Mouse (Mus musculus) liver, embryonic 11.5 days (tissue): ENCODE results near the gene Cldn16. TPM values are rescaled to one million over a fixed set of nuclear protein-coding genes. Genes with fewer than 3 reads are reported as not detected.

Source experiments
- ATAC-seq: fragments of 200-750 bp; cut with Nextera tagmentation; replicated peaks from 2 replicates; pipeline ENCODE4 v1.8.0; 2017; ENCODE audit warnings: moderate number of reproducible peaks, mild to moderate bottlenecking, moderate TSS enrichment, moderate library complexity; ENCODE audit not compliant: low FRiP score
- DNase-seq: peaks from one replicate; pipeline ENCODE4 v3.0.0-alpha.2; 2017; ENCODE audit warnings: low spot score
- H3K27ac ChIP-seq: fragments of 300-500 bp; sonication (generic); 2 replicates; pipeline ENCODE4 v1.5.1; 2014; ENCODE audit warnings: mild to moderate bottlenecking, low read depth, low read length, control low read depth
- H3K27me3 ChIP-seq: fragments of 300-500 bp; sonication (generic); replicated peaks from 2 replicates; pipeline ENCODE4 v1.6.1; 2014; ENCODE audit warnings: low read length, mixed read lengths; ENCODE audit not compliant: control insufficient read depth, insufficient read depth
- H3K36me3 ChIP-seq: fragments of 300-500 bp; sonication (generic); 2 replicates; pipeline ENCODE4 v1.6.1; 2014; ENCODE audit warnings: mild to moderate bottlenecking, low read length, moderate library complexity, mixed read lengths; ENCODE audit not compliant: control insufficient read depth, insufficient read depth
- H3K4me1 ChIP-seq: fragments of 300-500 bp; sonication (generic); replicated peaks from 2 replicates; pipeline ENCODE4 v1.6.1; 2014; ENCODE audit warnings: low read length, mixed read lengths; ENCODE audit not compliant: control insufficient read depth, insufficient read depth
- H3K4me2 ChIP-seq: fragments of 300-500 bp; sonication (generic); 2 replicates; pipeline ENCODE4 v1.6.1; 2014; ENCODE audit warnings: mild to moderate bottlenecking, control low read depth, moderate library complexity
- H3K4me3 ChIP-seq: fragments of 300-500 bp; sonication (generic); 2 replicates; pipeline ENCODE4 v1.5.1; 2014; ENCODE audit warnings: low read depth, low read length, control low read depth
- H3K9ac ChIP-seq: fragments of 300-500 bp; sonication (generic); 2 replicates; pipeline ENCODE4 v1.6.1; 2014; ENCODE audit warnings: low read depth, low read length, control low read depth
- H3K9me3 ChIP-seq: fragments of 300-500 bp; sonication (generic); 2 replicates; pipeline ENCODE4 v1.6.1; 2016; ENCODE audit warnings: low read length, inconsistent platforms, mixed read lengths; ENCODE audit not compliant: control insufficient read depth
- WGBS: fragments of 180-500 bp; shearing (Covaris S2); extraction: QIAGEN DNeasy Blood & Tissue Kit; methylation state at CpG from one replicate; pipeline ENCODE4 v1.1.7; 2014; 5-methylcytosine and 5-hydroxymethylcytosine counted together
- polyA plus RNA-seq: library from polyadenylated mRNA; unstranded; fragments of >200 nt; fragmentation: Nextera tagmentation; extraction: Ambion mirVana; gene quantifications from 2 replicates; pipeline ENCODE4 v1.2.1, GENCODE M21; 2014

The Cldn16 gene
- not detected in 2 replicates for polyA plus RNA-seq

DNA sequence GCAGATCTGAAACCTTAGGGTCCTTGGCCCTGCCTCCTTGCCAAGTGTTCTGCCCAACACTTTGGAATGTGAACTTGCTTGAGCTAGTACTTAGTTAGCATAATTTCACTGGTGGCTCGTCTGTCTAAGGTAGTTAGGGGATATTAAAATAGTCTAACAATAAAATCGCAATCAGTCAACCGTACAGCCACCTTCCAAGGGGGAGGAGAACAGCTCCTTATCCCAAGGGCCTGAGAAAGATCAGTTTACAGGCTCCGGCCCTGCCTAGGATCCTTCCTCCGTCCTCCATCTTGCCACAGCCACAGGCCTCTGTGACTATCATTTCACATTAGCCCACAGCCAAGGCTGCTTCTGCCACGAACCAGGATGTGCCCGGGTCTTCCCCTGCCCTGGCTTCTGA lies at the start of gene Cldn16:
Gene Cldn16, plus strand, starts transcription at position 301 of the 400 bp plus-strand sequence.
- Histone ChIP-seq H3K9ac (no peak within 1 kb of the TSS), H3K27me3 (no peaks in the 10 kb centered on the region), H3K4me1 (no peaks in the 10 kb centered on the region), H3K4me2 (no peak within 1 kb of the TSS), H3K4me3 (no peak within 1 kb of the TSS), H3K9me3 (no peaks in the 10 kb centered on the region), H3K27ac (no peak within 1 kb of the TSS), H3K36me3 (no peaks in the 10 kb centered on the region)
- DNase-seq (no peak), ATAC-seq (no peak)
- WGBS = 85% methylated on average over 7 of the region's 7 CpGs

DNA sequence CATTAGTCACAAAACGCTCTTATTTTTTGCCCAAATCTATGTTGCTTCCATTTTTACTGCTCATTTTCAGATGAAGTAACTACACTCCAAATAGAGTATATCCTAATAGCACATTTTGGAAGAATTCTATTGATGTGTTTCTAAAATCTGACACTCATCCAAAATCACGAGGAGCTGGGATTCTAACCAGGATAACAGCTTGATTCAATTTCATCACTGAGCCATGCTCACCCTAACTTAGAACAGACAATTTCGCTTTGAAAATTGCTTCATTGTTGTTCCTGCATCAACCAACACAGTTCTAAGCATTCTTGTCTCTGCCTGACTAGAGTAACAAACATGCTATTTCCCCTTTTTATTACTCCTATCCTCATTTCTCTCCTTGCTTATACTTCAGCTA lies 44.3 kb upstream of the Cldn16 start:
- WGBS = 81% methylated on average over 3 of the region's 3 CpGs
- ATAC-seq (no peak), DNase-seq (no peak)
- Histone ChIP-seq H3K9ac (no peak overlapping the region), H3K4me1 (no peaks in the 10 kb centered on the region), H3K36me3 (no peaks in the 10 kb centered on the region), H3K4me2 (no peak overlapping the region), H3K9me3 (no peaks in the 10 kb centered on the region), H3K4me3 (no peak overlapping the region), H3K27me3 (no peaks in the 10 kb centered on the region), H3K27ac (no peak overlapping the region)

DNA sequence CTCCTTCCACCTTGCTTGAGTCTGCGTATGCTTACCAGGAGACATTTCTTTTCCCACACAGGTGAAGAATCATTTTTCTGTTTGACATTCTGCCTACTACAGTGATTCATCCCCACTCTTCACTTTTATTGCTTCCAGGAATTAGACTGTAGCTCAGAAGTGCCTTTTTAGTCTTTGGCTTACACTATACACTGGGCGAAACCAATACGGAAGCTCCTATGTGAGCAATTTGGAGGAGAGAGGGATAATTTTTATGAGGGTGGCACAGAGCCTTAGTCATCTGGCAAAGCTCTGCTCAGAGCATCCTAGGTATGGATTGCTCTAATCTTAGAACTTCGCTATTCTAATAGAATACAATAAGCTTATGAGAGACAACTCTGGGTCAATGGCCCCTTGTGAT lies 40.9 kb upstream of the Cldn16 start:
- 90% methylated on average over 4 of the region's 4 CpGs for WGBS
- H3K4me3 ChIP-seq = no peak overlapping the region

DNA sequence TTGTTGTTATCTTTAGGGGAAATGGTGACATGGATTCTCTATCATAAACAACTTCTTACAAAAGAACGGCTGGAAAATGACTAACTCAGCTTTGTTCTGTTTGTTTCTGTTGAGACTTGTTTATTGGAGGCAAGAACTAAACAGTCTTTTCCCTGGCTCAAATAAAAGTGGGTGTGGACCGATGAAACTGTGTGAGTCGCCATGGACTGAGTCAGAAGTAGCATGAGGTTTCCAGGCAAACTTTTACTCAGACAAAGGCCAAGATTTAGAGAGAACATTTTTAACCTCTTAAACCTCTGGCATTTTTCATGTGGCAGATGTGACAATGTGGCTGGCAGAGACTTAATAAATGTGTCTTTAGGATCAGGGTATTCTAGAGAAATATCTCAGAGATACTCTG lies 32.7 kb upstream of the Cldn16 start:
- no peak for DNase-seq
- H3K4me2 ChIP-seq = no peak overlapping the region
- H3K27me3 ChIP-seq = no peaks in the 10 kb centered on the region
- no peaks in the 10 kb centered on the region for H3K4me1 ChIP-seq
- no peaks in the 10 kb centered on the region for H3K36me3 ChIP-seq
- no peak overlapping the region for H3K9ac ChIP-seq
- whole genome bisulfite sequencing = 74% methylated on average over 3 of the region's 3 CpGs
- ATAC-seq = no peak
- no peak overlapping the region for H3K27ac ChIP-seq
- H3K9me3 ChIP-seq = no peaks in the 10 kb centered on the region
- H3K4me3 ChIP-seq = no peak overlapping the region

More for the DNA sequence above, 40.9 kb upstream of the Cldn16 start:
- Histone ChIP-seq H3K27ac (no peak overlapping the region), H3K4me2 (no peak overlapping the region), H3K9me3 (no peaks in the 10 kb centered on the region), H3K4me1 (no peaks in the 10 kb centered on the region), H3K9ac (no peak overlapping the region), H3K27me3 (no peaks in the 10 kb centered on the region), H3K36me3 (no peaks in the 10 kb centered on the region)
- ATAC-seq (no peak), DNase-seq (no peak)

DNA sequence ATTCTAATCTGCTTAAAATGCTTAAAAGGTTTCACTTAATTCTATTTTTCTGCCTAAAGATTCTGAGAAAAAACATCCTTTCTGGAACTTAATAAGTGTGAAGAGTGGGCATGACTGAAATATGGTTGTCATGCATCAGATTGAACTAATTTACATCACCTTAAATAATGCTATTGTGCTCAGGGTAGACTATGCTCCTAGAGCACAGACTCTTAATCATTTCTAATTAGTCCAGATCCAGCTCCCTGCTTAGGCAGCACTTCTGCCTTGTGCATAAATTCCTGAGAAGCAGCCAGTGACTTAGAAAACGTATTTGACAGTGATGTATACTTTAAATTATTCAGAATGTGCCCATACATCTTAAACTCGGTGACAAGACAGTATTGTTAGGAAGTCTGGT lies 29.4 kb upstream of the Cldn16 start:
- Histone ChIP-seq H3K4me1 (no peaks in the 10 kb centered on the region), H3K4me3 (no peak overlapping the region), H3K9me3 (no peaks in the 10 kb centered on the region), H3K36me3 (no peaks in the 10 kb centered on the region), H3K4me2 (no peak overlapping the region), H3K9ac (no peak overlapping the region), H3K27me3 (no peaks in the 10 kb centered on the region), H3K27ac (no peak overlapping the region)
- WGBS = 52% methylated on average over 2 of the region's 2 CpGs
- DNase-seq (no peak), ATAC-seq (no peak)

DNA sequence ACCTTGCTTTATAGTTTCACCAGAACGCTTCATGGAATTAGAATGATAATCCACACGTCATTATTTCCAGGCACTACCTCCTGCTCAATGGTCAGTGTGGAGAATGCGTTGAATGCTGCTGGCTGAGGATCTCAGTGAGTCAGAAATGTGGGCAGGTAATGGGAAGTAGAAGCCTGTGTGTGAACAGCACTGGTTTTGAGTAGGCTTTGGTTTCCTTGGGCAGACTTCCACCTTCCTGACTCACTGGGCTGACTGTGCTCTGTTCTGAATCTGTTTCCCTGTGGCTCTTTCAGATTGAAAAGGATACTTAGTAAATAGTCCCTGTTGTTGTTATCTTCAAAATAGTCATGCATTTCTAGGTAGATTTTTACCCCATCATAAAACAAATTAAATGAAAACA lies 22.9 kb upstream of the Cldn16 start:
- no peaks in the 10 kb centered on the region for H3K9me3 ChIP-seq
- DNase-seq = no peak
- H3K36me3 ChIP-seq = no peaks in the 10 kb centered on the region
- ATAC-seq = no peak
- 74% methylated on average over 3 of the region's 3 CpGs for WGBS
- H3K27me3 ChIP-seq = no peaks in the 10 kb centered on the region
- no peak overlapping the region for H3K27ac ChIP-seq
- H3K4me1 ChIP-seq = no peaks in the 10 kb centered on the region
- no peak overlapping the region for H3K4me3 ChIP-seq
- no peak overlapping the region for H3K4me2 ChIP-seq
- H3K9ac ChIP-seq = no peak overlapping the region

DNA sequence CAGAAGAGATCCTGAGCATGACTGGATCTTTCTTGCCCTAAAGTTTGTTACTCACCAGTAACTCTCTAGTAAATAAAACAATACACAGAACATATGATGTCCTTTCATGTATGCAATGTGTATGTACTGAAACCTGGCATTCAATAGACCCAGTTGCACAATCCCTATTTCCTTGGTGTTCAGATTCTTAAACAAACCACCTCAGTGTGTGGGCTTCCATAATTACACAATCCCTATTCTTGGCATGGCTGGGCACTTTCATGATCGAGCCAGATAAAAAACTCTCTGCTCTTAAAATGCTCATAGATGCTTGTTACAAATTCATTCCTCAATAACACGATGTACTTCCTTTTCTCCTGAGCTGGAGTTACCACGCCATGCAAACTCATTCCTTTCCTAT lies 21.8 kb upstream of the Cldn16 start:
- Histone ChIP-seq H3K27ac (no peak overlapping the region), H3K36me3 (no peaks in the 10 kb centered on the region), H3K9ac (no peak overlapping the region), H3K27me3 (no peaks in the 10 kb centered on the region), H3K4me3 (no peak overlapping the region), H3K4me2 (no peak overlapping the region), H3K4me1 (no peaks in the 10 kb centered on the region), H3K9me3 (no peaks in the 10 kb centered on the region)
- ATAC-seq = no peak
- 80% methylated on average over 3 of the region's 3 CpGs for WGBS
- no peak for DNase-seq

DNA sequence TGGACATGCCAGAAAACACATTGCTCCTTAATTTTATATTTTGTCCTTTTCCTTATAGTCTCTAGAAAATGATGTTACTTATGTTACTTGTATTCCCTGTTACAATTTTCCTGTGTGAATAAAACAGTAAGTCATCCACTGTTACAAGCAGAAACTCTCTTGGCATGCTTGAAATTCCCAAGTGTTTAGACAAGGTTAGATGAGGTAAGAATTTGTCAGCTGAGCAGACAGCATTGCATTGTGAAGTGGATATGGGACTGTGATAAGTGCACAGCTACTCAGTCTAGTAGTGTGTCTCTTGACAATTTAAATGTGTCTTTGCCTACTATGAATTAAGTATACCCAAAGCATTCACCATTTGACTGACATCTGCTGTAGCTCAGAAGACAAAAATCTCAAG lies 18.1 kb upstream of the Cldn16 start:
- H3K36me3 ChIP-seq = no peaks in the 10 kb centered on the region
- ATAC-seq = no peak
- H3K27me3 ChIP-seq = no peaks in the 10 kb centered on the region
- no peak overlapping the region for H3K9ac ChIP-seq
- no peaks in the 10 kb centered on the region for H3K4me1 ChIP-seq
- H3K9me3 ChIP-seq = no peaks in the 10 kb centered on the region
- H3K4me3 ChIP-seq = no peak overlapping the region
- no peak overlapping the region for H3K4me2 ChIP-seq
- H3K27ac ChIP-seq = no peak overlapping the region
- no peak for DNase-seq

DNA sequence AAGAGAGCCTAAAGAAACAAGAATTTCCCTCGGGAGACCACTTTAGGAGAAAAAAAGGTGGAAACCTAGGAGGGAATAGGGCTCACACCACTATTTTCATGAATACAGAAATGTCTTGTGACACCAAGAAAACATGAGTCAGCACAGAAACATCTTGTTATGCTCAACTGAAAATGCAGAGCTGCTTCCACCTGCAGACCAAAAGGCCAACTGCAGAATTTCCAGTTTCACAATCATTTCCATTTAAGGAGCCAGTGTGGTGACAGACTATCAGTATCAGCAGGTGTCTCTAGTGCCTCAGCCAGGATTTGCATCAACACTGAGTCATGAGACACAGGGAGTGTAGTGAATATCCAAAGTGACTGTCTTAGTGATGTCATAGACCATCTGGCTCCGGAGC lies 15.3 kb upstream of the Cldn16 start:
- no peak for ATAC-seq

More for the DNA sequence above, 15.3 kb upstream of the Cldn16 start:
- no peaks in the 10 kb centered on the region for H3K4me1 ChIP-seq
- DNase-seq = no peak
- no peak overlapping the region for H3K27ac ChIP-seq
- H3K4me2 ChIP-seq = no peak overlapping the region
- no peak overlapping the region for H3K9ac ChIP-seq
- 61% methylated on average over 2 of the region's 2 CpGs for WGBS
- no peaks in the 10 kb centered on the region for H3K27me3 ChIP-seq
- no peaks in the 10 kb centered on the region for H3K36me3 ChIP-seq
- no peak overlapping the region for H3K4me3 ChIP-seq
- H3K9me3 ChIP-seq = no peaks in the 10 kb centered on the region
